Mouse (Mus musculus) limb, embryonic 11.5 days (tissue): ENCODE results near the gene A730061H03Rik. TPM values are rescaled to one million over a fixed set of nuclear protein-coding genes. Genes with fewer than 3 reads are reported as not detected.

Experiments used
- ATAC-seq: fragments of 200-750 bp; cut with Nextera tagmentation; 2 replicates; pipeline ENCODE4 v1.8.0; 2017; ENCODE audit warnings: low read depth; ENCODE audit not compliant: insufficient number of reproducible peaks, low FRiP score, low TSS enrichment
- DNase-seq: peaks from one replicate; pipeline ENCODE4 v3.0.0-alpha.2; 2015; ENCODE audit warnings: low spot score
- H3K27ac ChIP-seq: fragments of 300-500 bp; sonication (generic); replicated peaks from 2 replicates; pipeline ENCODE4 v1.5.1; 2014; ENCODE audit warnings: low read depth, mild to moderate bottlenecking, low read length
- H3K27me3 ChIP-seq: fragments of 300-500 bp; sonication (generic); 2 replicates; pipeline ENCODE4 v1.6.1; 2014; ENCODE audit warnings: mild to moderate bottlenecking, low read length, mixed read lengths; ENCODE audit not compliant: control insufficient read depth, insufficient read depth
- H3K36me3 ChIP-seq: fragments of 300-500 bp; sonication (generic); 2 replicates; pipeline ENCODE4 v1.6.1; 2014; ENCODE audit warnings: mild to moderate bottlenecking, low read length, moderate library complexity, mixed read lengths; ENCODE audit not compliant: control insufficient read depth, insufficient read depth
- H3K4me1 ChIP-seq: fragments of 300-500 bp; sonication (generic); 2 replicates; pipeline ENCODE4 v1.6.1; 2014; ENCODE audit warnings: low read length, mixed read lengths; ENCODE audit not compliant: control insufficient read depth, insufficient read depth
- H3K4me2 ChIP-seq: fragments of 300-500 bp; sonication (generic); 2 replicates; pipeline ENCODE4 v1.6.1; 2014; ENCODE audit warnings: low read depth, mild to moderate bottlenecking, moderate library complexity; ENCODE audit not compliant: severe bottlenecking
- H3K4me3 ChIP-seq: fragments of 300-500 bp; sonication (generic); 2 replicates; pipeline ENCODE4 v1.5.1; 2014; ENCODE audit warnings: low read depth, low read length
- H3K9ac ChIP-seq: fragments of 300-500 bp; sonication (generic); 2 replicates; pipeline ENCODE4 v1.6.1; 2014; ENCODE audit warnings: mild to moderate bottlenecking, low read length
- H3K9me3 ChIP-seq: fragments of 300-500 bp; sonication (generic); 2 replicates; pipeline ENCODE4 v1.6.1; 2016; ENCODE audit warnings: low read length; ENCODE audit not compliant: control insufficient read depth
- WGBS: fragments of 180-500 bp; shearing (Covaris S2); extraction: QIAGEN DNeasy Blood & Tissue Kit; methylation state at CpG from one replicate; pipeline ENCODE4 v1.1.7; 2014; 5-methylcytosine and 5-hydroxymethylcytosine counted together
- polyA plus RNA-seq: library from polyadenylated mRNA; unstranded; fragments of >200 nt; fragmentation: Nextera tagmentation; extraction: Ambion mirVana; gene quantifications from 2 replicates; pipeline ENCODE4 v1.2.1, GENCODE M21; 2014

Gene A730061H03Rik
- polyA plus RNA-seq = 0.48 and 0.79 TPM in 2 replicates

DNA sequence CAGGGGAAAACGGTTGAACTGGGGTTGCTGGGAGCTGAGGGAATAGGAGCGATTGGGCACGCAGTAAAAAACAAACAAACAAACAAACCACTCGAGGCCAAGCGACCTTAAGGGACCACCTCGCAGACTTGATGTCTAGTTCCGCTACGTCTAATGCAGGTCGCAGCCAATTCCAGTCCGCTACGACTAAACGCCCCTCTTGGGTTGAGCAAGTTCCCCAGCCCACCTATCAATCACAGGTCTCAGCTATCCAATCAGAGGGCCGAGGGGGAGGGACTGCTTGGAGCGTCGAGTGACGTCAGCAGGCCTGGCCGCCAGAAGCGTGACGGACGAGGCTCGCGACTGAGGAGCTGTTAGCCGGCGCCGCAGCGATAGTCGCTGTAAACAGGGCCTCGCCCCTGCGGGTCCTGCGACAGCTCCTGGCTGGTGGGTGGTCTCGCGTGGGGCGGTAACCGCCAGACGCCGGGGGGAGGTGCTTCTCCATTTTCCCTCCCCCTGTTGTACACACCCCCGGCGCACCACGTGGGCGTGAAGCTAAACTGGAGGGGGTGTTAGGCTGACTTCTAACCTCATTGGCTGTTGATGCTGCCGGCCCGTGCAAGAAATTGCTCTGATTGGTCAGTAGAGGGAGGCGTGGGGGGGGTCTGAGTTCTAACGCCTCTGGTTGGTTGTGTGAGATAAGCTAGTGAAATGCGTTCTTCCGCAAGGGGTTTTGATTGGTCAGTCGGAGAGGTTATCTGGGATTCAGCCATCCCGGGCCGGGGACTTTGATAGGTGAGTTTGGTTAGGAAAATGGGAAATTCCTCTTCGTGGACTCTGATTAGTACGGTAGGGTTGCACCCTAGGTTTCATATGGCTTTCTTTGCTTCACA lies at the start of gene A730061H03Rik:
Gene A730061H03Rik (minus strand): TSS at position 205 of the 872 bp plus-strand sequence.
- Histone ChIP-seq H3K27ac (peak within 1 kb of the TSS; percentile 86), H3K9ac (peak within 1 kb of the TSS; percentile 62), H3K27me3 (no peaks in the 10 kb centered on the region), H3K36me3 (no peaks in the 10 kb centered on the region), H3K4me2 (peak within 1 kb of the TSS; percentile 62), H3K4me3 (peak within 1 kb of the TSS; percentile 55), H3K9me3 (no peaks in the 10 kb centered on the region), H3K4me1 (peaks cover 4% of the 10 kb centered on the region; the same call in 1 of the 2 replicates)
- ATAC-seq (peak; percentile 97), DNase-seq (peak; percentile 98)
- under 1% methylated on average over 50 of the region's 51 CpGs for WGBS

DNA sequence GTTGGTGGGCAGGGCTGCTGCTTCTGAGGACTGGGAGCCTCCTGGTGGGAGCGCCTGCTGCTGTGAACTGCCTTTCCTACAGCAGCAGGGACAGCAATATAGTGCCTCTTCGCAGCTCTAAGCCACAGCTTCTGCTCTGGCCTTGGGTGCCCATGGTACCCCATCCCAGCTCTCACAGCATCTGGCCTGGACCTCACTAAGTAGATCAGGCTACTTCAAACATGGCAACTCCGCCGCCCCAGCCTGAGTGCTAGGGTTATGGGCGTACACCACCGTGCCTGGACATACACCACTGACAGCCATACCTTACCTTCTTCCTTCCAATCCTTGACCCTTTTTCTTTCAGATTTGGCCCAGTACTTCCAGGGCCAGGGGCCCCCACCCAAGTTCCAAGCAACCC lies 48.1 kb upstream of the A730061H03Rik start:
- Histone ChIP-seq H3K27ac (no peak overlapping the region), H3K36me3 (peaks cover 7% of the 10 kb centered on the region), H3K9me3 (no peaks in the 10 kb centered on the region), H3K27me3 (no peaks in the 10 kb centered on the region), H3K4me1 (no peaks in the 10 kb centered on the region), H3K9ac (no peak overlapping the region), H3K4me2 (no peak overlapping the region), H3K4me3 (no peak overlapping the region)
- ATAC-seq = no peak
- 93% methylated on average over 6 of the region's 6 CpGs for WGBS
- DNase-seq = no peak

- Histone ChIP-seq H3K4me1 (no peaks in the 10 kb centered on the region), H3K9me3 (no peaks in the 10 kb centered on the region), H3K27ac (no peak overlapping the region), H3K9ac (no peak overlapping the region), H3K4me3 (no peak overlapping the region), H3K36me3 (peaks cover 16% of the 10 kb centered on the region), H3K4me2 (no peak overlapping the region), H3K27me3 (no peaks in the 10 kb centered on the region)
- 92% methylated on average over 16 of the region's 16 CpGs for WGBS
- no peak for DNase-seq
- no peak for ATAC-seq
Measured at GRCm38 (mm10) chr14:55605743-55606459, 45.7 kb upstream of the A730061H03Rik start.

- no peaks in the 10 kb centered on the region for H3K4me1 ChIP-seq
- 91% methylated on average over 11 of the region's 11 CpGs for WGBS
- ATAC-seq = no peak
- H3K27me3 ChIP-seq = no peaks in the 10 kb centered on the region
- no peak overlapping the region for H3K4me3 ChIP-seq
- H3K27ac ChIP-seq = no peak overlapping the region
- H3K36me3 ChIP-seq = peaks cover 22% of the 10 kb centered on the region
- no peak for DNase-seq
- H3K4me2 ChIP-seq = no peak overlapping the region
- H3K9ac ChIP-seq = no peak overlapping the region
- no peaks in the 10 kb centered on the region for H3K9me3 ChIP-seq
Measured at GRCm38 (mm10) chr14:55604823-55605222, 44.6 kb upstream of the A730061H03Rik start.

- Histone ChIP-seq H3K27ac (0 out of 2 replicates have a peak overlapping the region, but pooled peaks have one; percentile 16), H3K9me3 (no peaks in the 10 kb centered on the region), H3K36me3 (peaks cover 23% of the 10 kb centered on the region), H3K4me2 (peak overlapping the region; percentile 32; the same call in 1 of the 2 replicates), H3K9ac (peak overlapping the region; percentile 38; the same call in 1 of the 2 replicates), H3K4me1 (no peaks in the 10 kb centered on the region), H3K27me3 (no peaks in the 10 kb centered on the region), H3K4me3 (peak overlapping the region; percentile 10)
- 13% methylated on average over 19 of the region's 19 CpGs for WGBS
- ATAC-seq = peak; percentile 81
- DNase-seq = peak; percentile 89
Measured at GRCm38 (mm10) chr14:55603633-55604576, 43.7 kb upstream of the A730061H03Rik start.

GRCm38 (mm10) chr14:55603271-55603632 lies 43.0 kb upstream of the A730061H03Rik start, which contains the start of gene Irf9:
Gene Irf9, plus strand, starts transcription at chr14:55603571.
- Histone ChIP-seq H3K27me3 (no peaks in the 10 kb centered on the region), H3K9ac (peak within 1 kb of the TSS; percentile 38; the same call in 1 of the 2 replicates), H3K36me3 (peaks cover 22% of the 10 kb centered on the region), H3K4me2 (peak within 1 kb of the TSS; percentile 32; the same call in 1 of the 2 replicates), H3K27ac (0 out of 2 replicates have a peak within 1 kb of the TSS, but pooled peaks have one; percentile 16), H3K4me1 (no peaks in the 10 kb centered on the region), H3K4me3 (peak within 1 kb of the TSS; percentile 10), H3K9me3 (no peaks in the 10 kb centered on the region)
- ATAC-seq = no peak
- DNase-seq = no peak
- WGBS = 82% methylated on average over 7 of the region's 7 CpGs

DNA sequence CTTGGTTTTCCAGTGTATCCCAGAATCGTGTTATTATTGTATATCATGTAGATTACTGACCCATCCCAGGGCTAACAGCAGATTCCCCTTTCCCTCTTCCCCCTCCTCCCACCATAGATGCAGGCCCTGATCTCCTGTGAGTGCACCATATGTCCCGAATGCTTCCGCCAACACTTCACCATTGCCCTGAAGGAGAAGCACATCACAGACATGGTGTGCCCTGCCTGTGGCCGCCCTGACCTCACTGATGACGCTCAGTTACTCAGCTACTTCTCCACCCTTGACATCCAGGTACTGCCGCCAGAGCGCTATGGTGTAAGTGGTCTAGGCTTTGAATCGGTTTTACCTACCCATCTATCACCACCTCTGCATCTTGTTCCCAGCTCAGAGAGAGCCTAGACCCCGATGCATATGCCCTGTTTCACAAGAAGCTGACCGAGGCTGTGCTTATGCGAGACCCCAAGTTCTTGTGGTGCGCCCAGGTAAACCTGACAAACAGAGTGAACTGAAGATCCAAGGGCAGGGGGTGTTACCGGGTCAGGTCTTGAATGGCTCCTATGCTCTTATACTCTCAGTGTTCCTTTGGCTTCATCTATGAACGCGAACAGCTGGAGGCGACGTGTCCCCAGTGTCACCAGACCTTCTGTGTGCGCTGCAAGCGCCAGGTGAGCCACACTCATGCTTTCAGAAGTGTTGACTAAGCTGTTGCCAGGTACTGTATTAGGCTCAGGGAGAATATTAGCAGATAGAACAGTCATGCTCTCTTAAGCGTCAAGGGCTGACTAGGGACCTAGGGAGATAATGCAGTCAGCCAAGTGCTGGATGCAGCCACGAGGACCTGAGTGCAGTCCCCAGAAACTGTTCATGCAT lies 38.5 kb upstream of the A730061H03Rik start:
- H3K4me1 ChIP-seq = no peaks in the 10 kb centered on the region
- H3K27me3 ChIP-seq = no peaks in the 10 kb centered on the region
- H3K36me3 ChIP-seq = peaks cover 32% of the 10 kb centered on the region
- H3K9me3 ChIP-seq = no peaks in the 10 kb centered on the region
- DNase-seq (no peak), ATAC-seq (no peak)
- no peak overlapping the region for H3K4me2 ChIP-seq
- H3K4me3 ChIP-seq = no peak overlapping the region
- 92% methylated on average over 21 of the region's 21 CpGs for WGBS
- H3K27ac ChIP-seq = no peak overlapping the region
- H3K9ac ChIP-seq = no peak overlapping the region
